Mouse (Mus musculus): ENCODE data around the gene Akap7. TPM values are rescaled to one million over a fixed set of nuclear protein-coding genes. Genes with fewer than 3 reads are reported as not detected.
"Not testable (repeated sequence)": the region's sequence is repeated elsewhere in the genome, so short reads cannot be mapped to it uniquely, and the experiment has no call there.

Gene Akap7
- total RNA-seq, 2 experiments from 2014 or later, result 10.9 to 23.1 TPM

GRCm38 (mm10) chr10:25200691-25201090, 107.0 kb downstream of the Akap7 start:
- no peak for ATAC-seq (replicated peaks; ENCODE audit: poor library complexity, severe bottlenecking)

- ATAC-seq (replicated peaks; ENCODE audit: poor library complexity, severe bottlenecking), result peak; percentile 92
These were observed 107.9 kb downstream of the Akap7 start for GRCm38 (mm10) chr10:25199510-25200353.

DNA sequence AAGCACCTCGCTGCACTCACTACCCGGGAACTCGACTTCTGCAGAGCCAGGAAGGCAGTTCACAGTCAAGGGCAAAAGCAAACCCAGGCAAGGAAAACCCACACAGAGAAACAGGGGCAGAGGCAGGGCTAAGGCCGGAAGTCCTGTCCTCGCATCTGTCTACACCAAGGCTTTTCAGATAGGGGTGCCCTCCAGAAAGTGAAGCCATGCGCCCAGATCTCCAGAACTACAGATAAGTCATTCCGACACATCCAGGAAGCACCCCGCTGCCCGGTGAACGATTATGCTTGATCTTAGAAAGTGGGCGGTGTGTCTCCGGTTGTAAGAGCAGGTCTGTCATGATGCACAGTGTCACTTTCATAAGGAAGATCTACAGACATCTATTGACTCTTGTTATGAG, 109.1 kb downstream of the Akap7 start:
- ATAC-seq (replicated peaks; ENCODE audit: poor library complexity, severe bottlenecking), result no peak

DNA sequence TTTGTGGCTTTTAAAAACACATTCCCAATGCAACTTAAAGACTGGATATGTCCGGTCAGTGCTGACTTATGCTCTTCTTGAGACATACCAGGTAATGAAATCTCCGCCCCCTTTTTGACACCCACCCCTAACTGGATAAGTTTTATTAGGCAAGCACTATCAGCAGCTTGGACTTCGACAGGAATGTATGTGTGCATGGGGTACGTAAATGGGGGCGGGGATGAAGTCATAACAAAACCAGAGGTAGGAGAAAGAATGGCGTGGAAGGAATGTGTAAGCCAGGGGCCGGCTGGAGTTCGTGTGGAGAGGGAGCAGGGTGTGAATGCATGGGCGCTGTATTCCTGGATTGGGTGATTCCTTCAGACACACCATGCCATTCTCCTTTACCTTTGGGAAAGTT, 109.6 kb downstream of the Akap7 start:
- no peak for ATAC-seq (replicated peaks; ENCODE audit: poor library complexity, severe bottlenecking)

DNA sequence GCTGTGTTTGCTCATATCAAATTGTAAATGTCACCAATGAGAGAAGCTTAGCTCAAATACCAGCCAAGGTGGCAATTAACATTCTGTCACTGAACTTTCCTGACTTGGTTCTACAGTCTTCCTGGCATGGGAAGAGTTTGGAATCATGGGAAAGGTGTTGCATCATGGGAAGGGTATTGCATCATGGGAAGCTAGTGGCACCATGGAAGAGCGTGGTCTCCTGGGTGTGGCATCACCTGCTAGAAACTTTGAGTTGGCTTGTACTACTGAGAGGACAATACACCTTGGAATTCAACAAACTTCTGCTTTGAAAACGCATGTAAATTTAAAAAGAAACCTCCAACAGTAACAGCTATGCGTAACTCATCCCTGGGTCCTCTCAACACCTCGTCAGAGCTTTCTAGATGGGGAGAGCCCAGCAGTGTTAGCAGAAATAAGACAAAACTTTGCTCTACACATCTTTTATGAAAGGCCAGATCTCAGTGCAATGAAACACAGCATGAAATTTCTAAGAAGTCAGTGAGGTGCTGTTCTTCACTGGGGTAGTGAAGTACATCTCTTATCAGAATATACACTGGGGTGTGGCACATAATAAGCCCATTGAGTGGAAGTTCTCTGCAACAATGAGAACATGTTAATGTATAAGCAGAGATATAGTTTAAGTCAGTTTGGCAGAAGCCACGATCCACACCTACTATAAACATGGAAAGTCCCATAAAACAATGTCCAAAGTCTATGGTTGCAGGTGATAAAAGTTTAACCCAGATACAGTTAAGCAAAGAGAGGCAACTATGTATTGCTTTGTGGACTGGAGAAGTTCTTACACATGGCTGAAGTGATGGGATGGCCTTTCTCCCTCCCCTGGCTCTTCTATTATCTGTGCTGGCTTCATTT, 115.2 kb downstream of the Akap7 start:
- no peak for ATAC-seq (replicated peaks; ENCODE audit: poor library complexity, severe bottlenecking)

GRCm38 (mm10) chr10:25191166-25191565, 116.5 kb downstream of the Akap7 start:
- no peak for ATAC-seq (replicated peaks; ENCODE audit: poor library complexity, severe bottlenecking)

DNA sequence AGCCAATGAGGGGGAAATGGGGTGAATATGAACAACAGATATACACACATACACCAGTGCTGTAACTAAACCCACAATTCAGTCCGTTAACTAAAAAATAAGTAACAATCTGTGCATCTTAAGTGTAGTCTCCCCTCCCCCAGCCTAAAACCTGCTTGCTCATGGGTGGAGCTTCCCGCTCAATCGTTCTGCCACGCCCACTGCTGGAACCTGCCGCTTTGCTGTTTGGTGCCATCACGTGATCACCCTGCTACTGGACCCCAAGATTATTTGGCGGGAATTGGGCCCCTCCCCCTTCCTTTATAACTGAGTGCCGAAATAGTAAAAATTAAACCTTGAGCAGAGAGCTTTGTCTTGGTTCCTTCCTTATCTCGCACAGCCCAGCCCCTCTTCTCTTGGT, 121.4 kb downstream of the Akap7 start:
- not testable (repeated sequence) for ATAC-seq (replicated peaks; ENCODE audit: poor library complexity, severe bottlenecking)

- ATAC-seq (replicated peaks; ENCODE audit: poor library complexity, severe bottlenecking), result no peak; the same call in 1 of the 2 replicates
These were observed 122.0 kb downstream of the Akap7 start for GRCm38 (mm10) chr10:25185691-25186090.

DNA sequence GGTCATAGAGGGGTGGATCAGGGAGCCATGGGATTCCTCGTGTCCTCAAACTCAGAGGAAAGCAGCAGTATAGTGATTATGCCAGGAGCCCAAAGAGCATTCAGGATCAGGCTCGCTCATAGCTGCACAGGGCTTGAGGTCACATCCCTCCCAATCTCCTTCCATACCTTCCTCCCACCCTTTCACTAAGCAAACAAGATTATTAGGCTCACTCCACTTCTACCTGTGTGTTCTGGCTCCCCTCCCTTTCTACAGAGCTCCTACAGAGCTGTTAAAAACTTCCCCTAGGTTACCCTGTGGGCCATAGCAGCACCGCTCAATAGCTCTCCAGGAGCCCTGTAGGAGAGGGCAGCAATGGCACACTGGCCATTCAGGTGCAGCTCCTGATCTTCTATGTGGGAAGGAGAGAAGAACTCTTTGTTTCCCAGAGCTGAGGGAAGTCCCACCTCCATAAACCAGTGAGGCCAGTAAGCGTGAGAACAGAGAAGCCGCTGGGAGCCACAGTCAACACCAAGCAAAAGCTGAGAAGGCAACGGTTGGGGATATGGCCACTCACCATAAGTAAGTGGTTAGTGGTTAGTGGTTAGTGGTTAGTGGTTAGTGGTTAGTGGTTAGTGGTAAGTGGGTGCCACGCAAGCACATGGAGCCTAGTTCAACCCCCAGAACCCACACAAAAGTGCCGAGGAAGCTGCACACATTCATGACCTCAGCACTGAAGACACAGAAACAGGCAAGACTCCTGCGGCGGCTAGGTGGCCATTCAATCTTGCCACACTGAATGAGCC, 122.7 kb downstream of the Akap7 start:
- peak; percentile 68 for ATAC-seq (replicated peaks; ENCODE audit: poor library complexity, severe bottlenecking)

- ATAC-seq (replicated peaks; ENCODE audit: poor library complexity, severe bottlenecking), result no peak
These were observed 124.4 kb downstream of the Akap7 start for GRCm38 (mm10) chr10:25183271-25183670.

DNA sequence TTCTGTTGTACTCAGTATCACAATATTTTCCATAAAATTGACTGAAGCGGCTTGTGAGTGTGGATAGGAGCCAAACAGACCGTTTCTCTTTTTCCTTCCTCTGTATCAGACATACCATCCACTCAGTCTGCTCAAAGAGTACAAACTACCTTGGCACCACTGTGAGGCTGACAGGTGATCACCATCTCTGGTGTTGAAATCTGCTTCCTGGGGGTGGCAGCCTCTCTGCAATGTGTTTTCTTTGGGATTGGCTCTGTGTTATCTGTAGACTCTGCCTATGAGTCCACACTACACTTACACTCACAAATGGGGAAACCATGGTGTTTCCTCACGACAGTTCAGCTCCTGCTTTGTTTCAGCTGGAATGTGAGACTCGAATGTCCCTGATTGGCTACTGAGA, 128.6 kb downstream of the Akap7 start:
- no peak for ATAC-seq (replicated peaks; ENCODE audit: poor library complexity, severe bottlenecking)

- no peak for ATAC-seq (replicated peaks; ENCODE audit: poor library complexity, severe bottlenecking)
These were observed 130.4 kb downstream of the Akap7 start for GRCm38 (mm10) chr10:25177270-25177669.

- no peak for ATAC-seq (replicated peaks; ENCODE audit: poor library complexity, severe bottlenecking)
These were observed 132.8 kb downstream of the Akap7 start for GRCm38 (mm10) chr10:25174872-25175271.

- no peak for ATAC-seq (replicated peaks; ENCODE audit: poor library complexity, severe bottlenecking)
These were observed 140.1 kb downstream of the Akap7 start for GRCm38 (mm10) chr10:25167365-25168194.

GRCm38 (mm10) chr10:25163510-25163909, 144.2 kb downstream of the Akap7 start:
- ATAC-seq (replicated peaks; ENCODE audit: poor library complexity, severe bottlenecking), result not testable (repeated sequence)

DNA sequence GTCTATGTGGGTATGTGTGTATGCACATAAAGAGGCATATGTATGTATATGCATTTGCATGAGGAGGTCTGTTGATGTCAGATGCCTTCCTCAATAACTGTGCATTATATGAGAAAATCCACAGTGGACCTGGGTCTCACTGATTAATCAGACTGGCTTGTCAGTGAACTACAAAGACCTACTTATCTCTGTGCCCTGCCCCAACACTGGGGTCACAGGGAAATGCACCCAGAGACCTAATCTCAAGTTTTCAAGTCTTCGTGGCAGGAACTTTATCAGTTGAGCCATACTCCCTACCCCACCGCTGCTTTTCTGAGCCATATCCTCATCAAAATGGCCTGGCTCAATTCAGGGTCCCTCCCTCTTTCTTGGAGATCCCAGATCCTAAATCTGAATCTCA, 146.0 kb downstream of the Akap7 start:
- ATAC-seq (replicated peaks; ENCODE audit: poor library complexity, severe bottlenecking), result no peak

- ATAC-seq (replicated peaks; ENCODE audit: poor library complexity, severe bottlenecking), result no peak
These were observed 149.0 kb downstream of the Akap7 start for GRCm38 (mm10) chr10:25158651-25159050.

DNA sequence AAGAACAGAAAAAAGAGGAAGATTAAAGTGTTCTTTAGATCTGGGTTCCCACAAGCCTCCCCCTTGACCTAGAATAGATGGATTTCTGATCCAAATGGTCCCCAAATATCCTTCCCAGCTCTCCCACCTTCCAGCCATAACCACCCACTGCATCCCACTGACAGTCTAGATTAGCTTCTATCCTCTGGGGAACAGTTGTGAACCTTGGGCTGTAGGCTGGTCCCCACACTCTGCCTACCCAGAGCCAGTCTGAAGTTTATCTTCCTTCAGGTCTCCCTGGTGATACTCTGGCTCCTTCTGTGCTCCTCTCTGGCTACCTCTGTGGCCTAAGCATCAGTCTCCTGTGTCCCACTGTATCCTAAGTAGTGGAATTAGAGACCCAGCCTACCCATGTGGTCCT, 150.3 kb downstream of the Akap7 start:
- no peak for ATAC-seq (replicated peaks; ENCODE audit: poor library complexity, severe bottlenecking)

GRCm38 (mm10) chr10:25154225-25154624, 153.4 kb downstream of the Akap7 start:
- no peak for ATAC-seq (replicated peaks; ENCODE audit: poor library complexity, severe bottlenecking)

All from granulocyte monocyte progenitor cell, adult 5-6 weeks (primary cell).